Mouse (Mus musculus): Measurements from ENCODE around the gene Iqcn. TPM values are rescaled to one million over a fixed set of nuclear protein-coding genes. Genes with fewer than 3 reads are reported as not detected.
A peak's percentile ranks its signal among the peaks of the same experiment; 100 is the strongest.

Gene Iqcn
- total RNA-seq, 2 experiments from 2014 or later, result 0.19 TPM; not detected in 1

- no peak for DNase-seq (ENCODE audit: extremely low spot score in 1 of 2, low spot score in 2 of 2)
- intact Hi-C loops (cut with DNase I), result loop anchor here (5.0 kb wide), 1 partner anchor 82 kb away; no protein-coding TSS in a partner anchor
Measured at GRCm38 (mm10) chr8:70760350-70760749, 57.1 kb downstream of the Iqcn start.

GRCm38 (mm10) chr8:70760775-70761406 is 57.6 kb downstream of the Iqcn start, which contains the start of gene Mpv17l2:
Gene Mpv17l2 (minus strand): TSS chr8:70760946.
- peak; percentile 96 to 99 for DNase-seq (ENCODE audit: extremely low spot score in 1 of 2, low spot score in 2 of 2)
- intact Hi-C loops (cut with DNase I), result loop anchor here (5.0 kb wide), 1 partner anchor 81 kb away; no protein-coding TSS in a partner anchor

DNA sequence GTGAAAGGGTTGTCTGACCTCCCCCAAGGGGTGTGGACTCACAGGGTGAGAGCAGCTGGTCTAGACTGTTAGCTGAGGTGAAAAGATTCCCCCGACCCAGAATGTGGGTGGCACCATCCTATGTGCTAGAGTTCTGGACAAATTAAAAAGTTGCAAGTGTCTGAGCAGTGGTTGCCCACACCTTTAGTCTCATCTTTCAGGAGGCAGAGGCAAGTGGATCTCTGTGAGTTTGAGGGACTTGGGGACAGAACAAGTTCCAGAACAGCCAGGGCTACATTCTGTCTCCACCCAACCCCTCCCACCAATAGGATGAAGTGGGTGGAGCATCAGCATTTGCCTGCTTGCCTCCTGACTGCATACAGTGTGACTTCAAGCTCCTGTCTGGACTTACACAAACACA is 58.9 kb downstream of the Iqcn start:
- DNase-seq (ENCODE audit: extremely low spot score in 1 of 2, low spot score in 2 of 2), result no peak
- intact Hi-C loops (cut with DNase I), result loop anchor here (5.0 kb wide), 1 partner anchor 80 kb away; no protein-coding TSS in a partner anchor

- DNase-seq (ENCODE audit: extremely low spot score in 1 of 2, low spot score in 2 of 2), result no peak
- intact Hi-C loops (cut with DNase I), result loop anchor here (5.0 kb wide), 1 partner anchor 79 kb away; no protein-coding TSS in a partner anchor
Measured at GRCm38 (mm10) chr8:70763354-70763753, 60.1 kb downstream of the Iqcn start.

- intact Hi-C loops (cut with DNase I), result loop anchor here (5.0 kb wide), 1 partner anchor 78 kb away; no protein-coding TSS in a partner anchor
Measured at GRCm38 (mm10) chr8:70764026-70764425, 60.8 kb downstream of the Iqcn start.

GRCm38 (mm10) chr8:70764676-70765075 is 61.4 kb downstream of the Iqcn start:
- intact Hi-C loops (cut with DNase I), result loop anchor here (5.0 kb wide), 1 partner anchor 78 kb away; no protein-coding TSS in a partner anchor
- DNase-seq (ENCODE audit: extremely low spot score in 1 of 2, low spot score in 2 of 2), result no peak

More at GRCm38 (mm10) chr8:70764026-70764425, 60.8 kb downstream of the Iqcn start:
- no peak for DNase-seq (ENCODE audit: extremely low spot score in 1 of 2, low spot score in 2 of 2)

GRCm38 (mm10) chr8:70765329-70765728 is 62.1 kb downstream of the Iqcn start:
- intact Hi-C loops (cut with DNase I), result no loop called here
- no peak for DNase-seq (ENCODE audit: extremely low spot score in 1 of 2, low spot score in 2 of 2)

GRCm38 (mm10) chr8:70765838-70766570 is 62.7 kb downstream of the Iqcn start:
- intact Hi-C loops (cut with DNase I), result no loop called here
- no peak for DNase-seq (ENCODE audit: extremely low spot score in 1 of 2, low spot score in 2 of 2)

GRCm38 (mm10) chr8:70766571-70767440 is 63.5 kb downstream of the Iqcn start:
- peak in 1 of 2 experiments; percentile 76 for DNase-seq (ENCODE audit: extremely low spot score in 1 of 2, low spot score in 2 of 2)
- intact Hi-C loops (cut with DNase I), result no loop called here

Other genes with a start within 250 kb of the Iqcn start
- gene Klhl26, start 226.5 kb upstream of the Iqcn start, total RNA-seq (2021), result 10 to 100 TPM; 33.1 to 33.8 TPM
- 100 to 1,000 TPM; 146 to 159 TPM for gene Tmem59l, start 216.1 kb upstream of the Iqcn start, total RNA-seq (2021)
- 1 to 10 TPM; 7.0 to 9.5 TPM for gene Crlf1, start 210.3 kb upstream of the Iqcn start, total RNA-seq (2021)
- 100 to 1,000 TPM in 1 of 2 experiments, 10 to 100 TPM in 1; 95.1 to 106 TPM for gene Rex1bd, start 196.7 kb upstream of the Iqcn start, total RNA-seq (2021)
- gene Uba52, start 192.7 kb upstream of the Iqcn start, total RNA-seq (2021), result 1,000 to 10,000 TPM in 1 of 2 experiments, 100 to 1,000 TPM in 1; 991 to 1,007 TPM
- gene Fkbp8, start 175.7 kb upstream of the Iqcn start, total RNA-seq (2021), result 100 to 1,000 TPM; 361 to 375 TPM
- 10 to 100 TPM; 37.5 to 41.2 TPM for gene Kxd1, start 175.5 kb upstream of the Iqcn start, total RNA-seq (2021)
- gene Ell, start 164.0 kb upstream of the Iqcn start, total RNA-seq (2021), result 10 to 100 TPM; 15.1 to 18.5 TPM
- gene Isyna1, start 109.1 kb upstream of the Iqcn start, total RNA-seq (2021), result 10 to 100 TPM; 46.6 to 53.2 TPM
- 100 to 1,000 TPM; 236 to 250 TPM for gene Ssbp4, start 94.6 kb upstream of the Iqcn start, total RNA-seq (2021)
- 1 to 10 TPM in 1 of 2 experiments, under 1 TPM in 1; 0.94 to 1.1 TPM for gene Lrrc25, start 87.3 kb upstream of the Iqcn start, total RNA-seq (2021)
- gene Gdf15, start 71.0 kb upstream of the Iqcn start, total RNA-seq (2021), result not detected
- 10 to 100 TPM; 11.5 to 15.9 TPM for gene Pgpep1, start 43.1 kb upstream of the Iqcn start, total RNA-seq (2021)
- gene Lsm4, start 30.2 kb upstream of the Iqcn start, total RNA-seq (2021), result 10 to 100 TPM; 68.2 to 80.4 TPM
- gene Jund, start 4.5 kb upstream of the Iqcn start, total RNA-seq (2021), result 100 to 1,000 TPM; 147 to 149 TPM
- gene Gm3336, start 15.1 kb downstream of the Iqcn start, total RNA-seq (2021), result not detected
- under 1 TPM; 0.49 to 0.61 TPM for gene Pde4c, start 20.3 kb downstream of the Iqcn start, total RNA-seq (2021)
- gene Rab3a, start 51.2 kb downstream of the Iqcn start, total RNA-seq (2021), result 100 to 1,000 TPM; 756 to 791 TPM
- 10 to 100 TPM; 35.8 to 37.1 TPM for gene Mpv17l2, start 57.5 kb downstream of the Iqcn start, total RNA-seq (2021)
- 100 to 1,000 TPM; 173 TPM for gene Pik3r2, start 73.3 kb downstream of the Iqcn start, total RNA-seq (2021)
- 100 to 1,000 TPM; 115 to 117 TPM for gene Mast3, start 101.6 kb downstream of the Iqcn start, total RNA-seq (2021)
- under 1 TPM; 0.13 to 0.28 TPM for gene Il12rb1, start 105.0 kb downstream of the Iqcn start, total RNA-seq (2021)
- gene Arrdc2, start 136.3 kb downstream of the Iqcn start, total RNA-seq (2021), result 10 to 100 TPM; 12.9 to 21.2 TPM
- 10 to 100 TPM; 27.9 to 33.2 TPM for gene Kcnn1, start 159.8 kb downstream of the Iqcn start, total RNA-seq (2021)
- 10 to 100 TPM; 88.9 to 93.3 TPM for gene Ccdc124, start 170.5 kb downstream of the Iqcn start, total RNA-seq (2021)
- 1 to 10 TPM; 7.2 to 7.3 TPM for gene Slc5a5, start 189.3 kb downstream of the Iqcn start, total RNA-seq (2021)
- 100 to 1,000 TPM; 690 to 725 TPM for gene Rpl18a, start 194.0 kb downstream of the Iqcn start, total RNA-seq (2021)
- 10 to 100 TPM; 76.5 to 79.8 TPM for gene Map1s, start 202.5 kb downstream of the Iqcn start, total RNA-seq (2021)

All from left cerebral cortex, postnatal 10 days (tissue).